Mouse (Mus musculus) left cerebral cortex, adult 18-20 months (tissue): ENCODE data around the gene Steap4. TPM values are rescaled to one million over a fixed set of nuclear protein-coding genes. Genes with fewer than 3 reads are reported as not detected.
"Not testable (repeated sequence)": the region's sequence is repeated elsewhere in the genome, so short reads cannot be mapped to it uniquely, and the experiment has no call there.

Experiments
- DNase-seq, 2 experiments: peaks; one replicate each; pipeline ENCODE4 v3.0.0; 2021 to 2022; ENCODE audit warnings: low spot score in 2 of 2, mixed read lengths in 1 of 2
- total RNA-seq, 2 experiments: library from RNA; stranded (reverse); gene quantifications; 2 replicates each; pipeline ENCODE4 v1.2.3; 2021

The Steap4 gene
- total RNA-seq, 2 experiments from 2014 or later = 0.16 TPM; not detected in 1

GRCm38 (mm10) chr5:7987962-7988361 is 27.7 kb downstream of the Steap4 start:
- no peak for DNase-seq

GRCm38 (mm10) chr5:7988415-7988814 is 28.2 kb downstream of the Steap4 start:
- no peak for DNase-seq

- not testable (repeated sequence) for DNase-seq
Observed at GRCm38 (mm10) chr5:7991631-7992030, 31.4 kb downstream of the Steap4 start.

GRCm38 (mm10) chr5:7993766-7994165 is 33.5 kb downstream of the Steap4 start:
- no peak for DNase-seq

- DNase-seq = no peak
Observed at GRCm38 (mm10) chr5:7995288-7995897, 35.1 kb downstream of the Steap4 start.

GRCm38 (mm10) chr5:7996401-7997044 is 36.3 kb downstream of the Steap4 start:
- no peak for DNase-seq

- no peak for DNase-seq
Observed at GRCm38 (mm10) chr5:7997086-7997485, 36.8 kb downstream of the Steap4 start.

GRCm38 (mm10) chr5:8000466-8000865 is 40.2 kb downstream of the Steap4 start:
- peak in 1 of 2 experiments; percentile 50 for DNase-seq

GRCm38 (mm10) chr5:8002827-8003226 is 42.6 kb downstream of the Steap4 start:
- DNase-seq = no peak

GRCm38 (mm10) chr5:8013276-8013675 is 53.0 kb downstream of the Steap4 start:
- DNase-seq = no peak

Other genes with a start within 250 kb of the Steap4 start
- 100 to 1,000 TPM in 1 of 2 experiments, 10 to 100 TPM in 1; 98.3 to 101 TPM for gene Sri, start 85.6 kb downstream of the Steap4 start, total RNA-seq